Mouse (Mus musculus): Measurements from ENCODE around the gene Fars2.
A peak's percentile ranks its signal among the peaks of the same experiment; 100 is the strongest.

The Fars2 gene

GRCm38 (mm10) chr13:36117143-36118014, at the start of gene Fars2, which contains the start of gene Lyrm4:
Gene Fars2 (plus strand): TSS chr13:36117412.
Gene Lyrm4 (minus strand): TSS chr13:36117526.
- peak; percentile 93 to 96 for DNase-seq

GRCm38 (mm10) chr13:36074484-36074883, 42.7 kb upstream of the Fars2 start:
- DNase-seq = no peak

- no peak for DNase-seq
Measured at GRCm38 (mm10) chr13:36081591-36081990, 35.6 kb upstream of the Fars2 start.

DNA sequence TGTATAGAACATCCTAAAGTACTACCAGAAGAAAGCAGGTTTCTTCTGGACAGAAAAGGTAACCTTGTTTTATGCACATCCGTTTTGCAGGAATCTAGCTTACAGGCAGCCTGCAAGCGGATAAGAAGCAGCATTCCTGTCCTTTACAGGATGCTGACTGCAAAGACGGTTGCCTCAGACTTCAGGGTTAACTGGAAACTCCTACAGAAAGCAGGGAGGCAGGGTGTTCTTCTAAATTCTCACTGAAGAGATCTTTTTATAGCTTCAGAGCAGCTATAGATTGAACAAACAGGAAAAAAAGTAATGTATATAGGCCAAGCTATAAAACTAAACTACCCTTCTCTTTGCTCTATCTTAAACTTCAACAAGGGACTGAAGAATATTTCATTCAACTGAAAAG, 32.5 kb upstream of the Fars2 start:
- no peak for DNase-seq

GRCm38 (mm10) chr13:36085971-36086370, 31.2 kb upstream of the Fars2 start:
- DNase-seq = no peak

GRCm38 (mm10) chr13:36086608-36087391, 30.4 kb upstream of the Fars2 start:
- DNase-seq = no peak

GRCm38 (mm10) chr13:36087427-36087826, 29.8 kb upstream of the Fars2 start:
- DNase-seq = no peak

GRCm38 (mm10) chr13:36088168-36088567, 29.0 kb upstream of the Fars2 start:
- DNase-seq = peak; percentile 7 to 17

- DNase-seq = no peak
Measured at GRCm38 (mm10) chr13:36096684-36097383, 20.4 kb upstream of the Fars2 start.

GRCm38 (mm10) chr13:36105591-36105990, 11.6 kb upstream of the Fars2 start:
- no peak for DNase-seq

DNA sequence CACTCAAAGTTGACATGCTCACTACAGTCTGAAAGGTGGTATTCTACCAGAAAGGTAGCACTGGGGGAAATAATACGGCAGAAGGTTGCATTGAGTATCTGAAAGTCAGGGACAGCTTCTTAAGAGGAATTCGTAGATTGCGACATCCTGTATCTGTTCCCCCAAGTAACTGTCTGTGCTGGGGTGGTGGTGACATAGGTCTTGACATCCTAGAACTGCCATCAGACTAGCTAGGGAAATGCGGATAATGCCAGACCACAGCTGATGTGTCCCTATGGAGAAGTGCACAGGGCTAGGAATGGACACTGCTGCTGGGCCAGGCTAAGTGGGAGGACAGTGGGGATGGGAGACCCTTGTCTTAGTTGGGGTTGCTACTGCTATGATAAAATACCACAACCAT, 8.7 kb upstream of the Fars2 start:
- no peak for DNase-seq

GRCm38 (mm10) chr13:36111331-36111730, 5.9 kb upstream of the Fars2 start:
- no peak for DNase-seq

- DNase-seq = no peak
Measured at GRCm38 (mm10) chr13:36113181-36113580, 4.0 kb upstream of the Fars2 start.

DNA sequence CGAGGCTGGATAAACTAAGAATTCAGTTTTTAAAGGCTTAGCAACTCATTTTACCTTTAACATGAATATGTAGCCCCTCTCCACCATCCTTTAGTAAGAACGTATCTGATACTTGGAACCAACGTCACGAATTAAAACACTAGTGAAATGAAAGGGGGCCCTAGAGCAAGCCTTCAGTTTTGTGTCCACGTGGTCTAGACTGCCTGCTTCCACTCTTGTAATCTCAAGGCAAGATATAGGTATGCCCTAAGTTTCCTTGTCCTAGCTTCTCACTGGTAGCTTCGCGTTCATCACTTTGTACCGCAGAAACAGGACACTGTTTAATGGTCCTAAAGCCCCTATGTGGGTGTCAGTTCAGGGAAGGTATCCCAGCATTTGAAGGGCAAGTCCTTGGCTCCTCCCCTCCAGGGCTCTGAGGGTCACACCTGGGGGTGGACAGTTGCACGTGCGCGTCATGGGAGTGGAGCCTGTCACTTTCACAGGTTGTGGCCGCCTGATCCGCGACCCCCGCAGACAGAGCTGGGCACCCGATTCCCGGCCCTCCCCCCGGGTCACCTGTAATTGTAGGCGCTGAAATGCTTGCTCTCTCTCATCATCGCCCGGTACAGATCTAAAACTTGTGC, 581 bp upstream of the Fars2 start:
- DNase-seq = peak; percentile 24 to 25

DNA sequence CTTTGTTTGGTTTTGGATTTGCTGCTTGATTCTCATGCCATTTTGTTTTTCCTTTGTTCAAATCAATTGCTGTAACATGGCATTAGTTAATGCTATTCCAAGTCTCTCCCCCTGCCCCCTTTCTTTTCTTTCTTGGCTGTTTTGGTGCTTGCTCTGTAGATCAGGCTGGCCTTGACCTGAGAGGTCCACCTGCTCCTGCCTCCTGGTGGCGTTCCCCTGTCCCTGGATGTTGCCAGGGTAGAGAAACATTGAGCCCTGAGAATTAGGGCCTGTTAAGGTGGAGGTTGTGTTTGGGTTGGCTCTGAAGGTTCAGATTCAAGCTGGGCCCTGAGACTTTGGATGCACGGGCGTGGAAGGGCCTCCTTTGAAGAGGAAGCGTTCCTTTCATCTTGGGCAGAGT, 2.5 kb downstream of the Fars2 start:
- no peak for DNase-seq

- no peak for DNase-seq
Measured at GRCm38 (mm10) chr13:36120606-36121005, 3.4 kb downstream of the Fars2 start.

DNA sequence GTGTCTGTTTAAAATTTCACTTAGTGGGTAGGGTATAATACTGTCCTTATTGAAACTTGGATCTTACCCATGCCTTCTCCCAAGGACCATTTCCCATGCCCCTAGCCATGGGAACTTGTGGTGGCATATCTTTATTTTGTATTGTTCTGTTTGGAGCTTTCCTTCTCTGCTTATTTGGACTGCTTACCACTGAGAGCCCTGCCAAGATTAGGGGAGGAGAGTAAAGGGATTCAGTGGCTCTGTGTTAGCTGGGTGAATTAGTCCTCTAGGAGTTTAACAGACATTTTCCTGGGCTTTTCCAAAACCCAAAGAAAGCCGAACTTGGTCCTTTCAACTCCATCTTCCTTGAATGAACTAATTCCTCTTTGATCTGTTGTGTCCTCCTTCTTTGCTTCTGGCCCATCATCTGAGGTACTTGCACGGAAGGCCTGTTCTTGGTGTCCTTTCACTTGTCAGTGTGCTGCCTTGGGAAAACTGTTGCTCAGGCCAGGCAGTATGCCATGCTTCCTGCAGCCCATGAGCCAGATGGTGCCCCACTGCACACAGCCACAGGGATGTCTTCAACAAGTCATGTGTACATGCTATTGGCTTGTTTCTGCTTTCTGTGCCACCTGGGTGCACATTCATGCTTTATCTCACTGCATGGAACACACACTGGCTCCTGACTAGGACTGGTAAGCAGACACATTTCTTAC, 12.3 kb downstream of the Fars2 start:
- DNase-seq = no peak

- DNase-seq = no peak
Measured at GRCm38 (mm10) chr13:36131401-36131800, 14.2 kb downstream of the Fars2 start.

- DNase-seq = no peak
Measured at GRCm38 (mm10) chr13:36131992-36132649, 14.9 kb downstream of the Fars2 start.

- no peak for DNase-seq
Measured at GRCm38 (mm10) chr13:36139703-36140102, 22.5 kb downstream of the Fars2 start.

DNA sequence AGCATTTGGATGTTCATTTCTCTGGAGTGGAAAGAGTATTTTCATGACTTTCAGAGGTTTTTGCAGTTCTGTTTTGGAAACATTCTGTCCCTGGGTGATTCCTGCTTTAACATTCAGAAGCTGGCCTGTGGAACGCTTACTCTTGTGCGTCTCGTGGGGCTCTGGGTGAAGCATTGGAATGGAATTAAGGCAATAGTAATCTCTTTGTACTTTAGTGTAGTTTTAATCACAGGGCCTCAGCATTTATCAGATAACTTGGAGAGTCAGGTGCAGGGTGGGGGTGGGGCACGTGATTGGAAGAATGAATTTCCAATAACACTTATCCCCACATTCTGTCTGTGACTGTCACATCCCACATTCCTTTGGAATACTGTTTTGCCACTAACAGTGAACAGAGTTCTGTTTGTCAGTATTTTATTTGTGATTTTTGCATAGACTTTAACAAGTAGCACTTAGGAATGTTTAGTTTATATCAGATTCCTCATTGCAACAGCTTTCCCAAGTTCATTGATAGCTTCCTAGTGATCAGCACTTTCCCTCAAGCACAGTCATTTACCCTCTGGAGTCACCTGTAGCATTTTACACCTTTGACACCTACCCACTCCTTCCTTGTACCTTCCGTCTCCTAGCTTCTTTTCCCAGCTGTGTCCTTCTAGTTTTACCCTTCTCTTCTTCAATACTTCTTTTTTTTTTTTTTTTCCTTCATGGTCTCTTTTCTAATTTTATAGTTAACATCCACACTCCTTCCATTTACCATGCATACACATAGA, 23.2 kb downstream of the Fars2 start:
- DNase-seq = no peak

Measured in spleen, adult 18-20 months (tissue).